Mouse (Mus musculus): Measurements from ENCODE around the gene Clspn. TPM values are rescaled to one million over a fixed set of nuclear protein-coding genes. Genes with fewer than 3 reads are reported as not detected.
A peak's percentile ranks its signal among the peaks of the same experiment; 100 is the strongest.

Clspn gene
- polyA plus RNA-seq, 1 experiment from 2014 or later: 7.9 TPM

- no peak overlapping the region for H3K4me3 ChIP-seq (ENCODE audit: low read length)
- no peak overlapping the region for H3K4me2 ChIP-seq (ENCODE audit: low read length)
- 0 out of 2 replicates have a peak, but pooled peaks cover 2% of the 10 kb centered on the region for H3K36me3 ChIP-seq (ENCODE audit: control insufficient read depth, insufficient read depth, low read length)
- no peaks in the 10 kb centered on the region for H3K27me3 ChIP-seq (replicated peaks; ENCODE audit: control insufficient read depth, insufficient read depth, low read length)
- no peak for ATAC-seq
- H3K4me1 ChIP-seq (ENCODE audit: control insufficient read depth, insufficient read depth, low read depth, low read length): no peaks in the 10 kb centered on the region
- no peak overlapping the region for H3K9ac ChIP-seq (ENCODE audit: low read depth, low read length)
- H3K9me3 ChIP-seq (ENCODE audit: control insufficient read depth, low read length): no peaks in the 10 kb centered on the region; the same call in 1 of the 2 replicates
- 97% methylated on average over 13 of the region's 13 CpGs for WGBS
- H3K27ac ChIP-seq (ENCODE audit: low read depth, low read length): no peak overlapping the region
These were observed 29.0 kb downstream of the Clspn start for GRCm38 (mm10) chr4:126585739-126586138.

- H3K4me3 ChIP-seq (ENCODE audit: low read length): no peak overlapping the region
- WGBS: 92% methylated on average over 6 of the region's 6 CpGs
- no peak overlapping the region for H3K27ac ChIP-seq (ENCODE audit: low read depth, low read length)
- H3K4me2 ChIP-seq (ENCODE audit: low read length): no peak overlapping the region
- ATAC-seq: no peak
- no peaks in the 10 kb centered on the region; the same call in 1 of the 2 replicates for H3K27me3 ChIP-seq (replicated peaks; ENCODE audit: control insufficient read depth, insufficient read depth, low read length)
- H3K4me1 ChIP-seq (ENCODE audit: control insufficient read depth, insufficient read depth, low read depth, low read length): no peaks in the 10 kb centered on the region
- no peaks in the 10 kb centered on the region for H3K9me3 ChIP-seq (ENCODE audit: control insufficient read depth, low read length)
- H3K9ac ChIP-seq (ENCODE audit: low read depth, low read length): no peak overlapping the region
- H3K36me3 ChIP-seq (ENCODE audit: control insufficient read depth, insufficient read depth, low read length): no peaks in the 10 kb centered on the region
These were observed 35.3 kb downstream of the Clspn start for GRCm38 (mm10) chr4:126592039-126592438.

- H3K27ac ChIP-seq (ENCODE audit: low read depth, low read length): no peak overlapping the region
- peaks cover 6% of the 10 kb centered on the region for H3K27me3 ChIP-seq (replicated peaks; ENCODE audit: control insufficient read depth, insufficient read depth, low read length)
- H3K4me1 ChIP-seq (ENCODE audit: control insufficient read depth, insufficient read depth, low read depth, low read length): peaks cover 6% of the 10 kb centered on the region; the same call in 1 of the 2 replicates
- 34% methylated on average over 8 of the region's 8 CpGs for WGBS
- no peak overlapping the region for H3K9ac ChIP-seq (ENCODE audit: low read depth, low read length)
- H3K4me2 ChIP-seq (ENCODE audit: low read length): no peak overlapping the region
- H3K36me3 ChIP-seq (ENCODE audit: control insufficient read depth, insufficient read depth, low read length): no peaks in the 10 kb centered on the region
- no peak overlapping the region for H3K4me3 ChIP-seq (ENCODE audit: low read length)
- peak; percentile 63 for ATAC-seq
- no peaks in the 10 kb centered on the region for H3K9me3 ChIP-seq (ENCODE audit: control insufficient read depth, low read length)
These were observed 43.4 kb downstream of the Clspn start for GRCm38 (mm10) chr4:126599971-126600754.

- 19% methylated on average over 21 of the region's 22 CpGs for WGBS
- Histone ChIP-seq H3K27me3 (replicated peaks; ENCODE audit: control insufficient read depth, insufficient read depth, low read length) (peaks cover 8% of the 10 kb centered on the region), H3K4me3 (ENCODE audit: low read length) (no peak overlapping the region)
These were observed 45.1 kb downstream of the Clspn start for GRCm38 (mm10) chr4:126601597-126602444.

GRCm38 (mm10) chr4:126602445-126602762 lies 45.7 kb downstream of the Clspn start:
- Histone ChIP-seq H3K27me3 (replicated peaks; ENCODE audit: control insufficient read depth, insufficient read depth, low read length) (peaks cover 8% of the 10 kb centered on the region), H3K4me3 (ENCODE audit: low read length) (no peak overlapping the region), H3K27ac (ENCODE audit: low read depth, low read length) (no peak overlapping the region), H3K9ac (ENCODE audit: low read depth, low read length) (peak overlapping the region; percentile 20; the same call in 1 of the 2 replicates), H3K4me1 (ENCODE audit: control insufficient read depth, insufficient read depth, low read depth, low read length) (peaks cover 6% of the 10 kb centered on the region; the same call in 1 of the 2 replicates), H3K4me2 (ENCODE audit: low read length) (peak overlapping the region; percentile 46), H3K9me3 (ENCODE audit: control insufficient read depth, low read length) (no peaks in the 10 kb centered on the region), H3K36me3 (ENCODE audit: control insufficient read depth, insufficient read depth, low read length) (no peaks in the 10 kb centered on the region)
- WGBS: 3% methylated on average over 6 of the region's 6 CpGs
- ATAC-seq: peak; percentile 50; the same call in 1 of the 2 replicates

More at GRCm38 (mm10) chr4:126601597-126602444, 45.1 kb downstream of the Clspn start:
- peaks cover 6% of the 10 kb centered on the region; the same call in 1 of the 2 replicates for H3K4me1 ChIP-seq (ENCODE audit: control insufficient read depth, insufficient read depth, low read depth, low read length)
- H3K9ac ChIP-seq (ENCODE audit: low read depth, low read length): peak overlapping the region; percentile 20; the same call in 1 of the 2 replicates
- H3K4me2 ChIP-seq (ENCODE audit: low read length): peak overlapping the region; percentile 46
- H3K27ac ChIP-seq (ENCODE audit: low read depth, low read length): no peak overlapping the region
- H3K9me3 ChIP-seq (ENCODE audit: control insufficient read depth, low read length): no peaks in the 10 kb centered on the region
- H3K36me3 ChIP-seq (ENCODE audit: control insufficient read depth, insufficient read depth, low read length): no peaks in the 10 kb centered on the region
- ATAC-seq: peak; percentile 78

GRCm38 (mm10) chr4:126604141-126604540 lies 47.4 kb downstream of the Clspn start:
- Histone ChIP-seq H3K4me1 (ENCODE audit: control insufficient read depth, insufficient read depth, low read depth, low read length) (peaks cover 6% of the 10 kb centered on the region; the same call in 1 of the 2 replicates), H3K27ac (ENCODE audit: low read depth, low read length) (no peak overlapping the region), H3K9me3 (ENCODE audit: control insufficient read depth, low read length) (no peaks in the 10 kb centered on the region), H3K4me3 (ENCODE audit: low read length) (no peak overlapping the region), H3K9ac (ENCODE audit: low read depth, low read length) (no peak overlapping the region), H3K4me2 (ENCODE audit: low read length) (no peak overlapping the region), H3K36me3 (ENCODE audit: control insufficient read depth, insufficient read depth, low read length) (no peaks in the 10 kb centered on the region), H3K27me3 (replicated peaks; ENCODE audit: control insufficient read depth, insufficient read depth, low read length) (peaks cover 8% of the 10 kb centered on the region)
- WGBS: 86% methylated on average over 2 of the region's 2 CpGs
- ATAC-seq: no peak

GRCm38 (mm10) chr4:126605751-126606150 lies 49.0 kb downstream of the Clspn start:
- H3K9ac ChIP-seq (ENCODE audit: low read depth, low read length): no peak overlapping the region
- no peak overlapping the region for H3K4me3 ChIP-seq (ENCODE audit: low read length)
- peaks cover 8% of the 10 kb centered on the region for H3K27me3 ChIP-seq (replicated peaks; ENCODE audit: control insufficient read depth, insufficient read depth, low read length)
- 87% methylated on average over 4 of the region's 4 CpGs for WGBS
- H3K36me3 ChIP-seq (ENCODE audit: control insufficient read depth, insufficient read depth, low read length): no peaks in the 10 kb centered on the region
- ATAC-seq: no peak
- H3K27ac ChIP-seq (ENCODE audit: low read depth, low read length): no peak overlapping the region
- peaks cover 6% of the 10 kb centered on the region; the same call in 1 of the 2 replicates for H3K4me1 ChIP-seq (ENCODE audit: control insufficient read depth, insufficient read depth, low read depth, low read length)
- H3K9me3 ChIP-seq (ENCODE audit: control insufficient read depth, low read length): no peaks in the 10 kb centered on the region
- no peak overlapping the region for H3K4me2 ChIP-seq (ENCODE audit: low read length)

GRCm38 (mm10) chr4:126609606-126610181 lies 53.0 kb downstream of the Clspn start, which contains the start of gene 5730409E04Rik:
Gene 5730409E04Rik (plus strand): TSS chr4:126609818.
- H3K4me2 ChIP-seq (ENCODE audit: low read length): peak within 1 kb of the TSS; percentile 72
- no peaks in the 10 kb centered on the region for H3K9me3 ChIP-seq (ENCODE audit: control insufficient read depth, low read length)
- H3K27me3 ChIP-seq (replicated peaks; ENCODE audit: control insufficient read depth, insufficient read depth, low read length): peaks cover 4% of the 10 kb centered on the region
- under 1% methylated on average over 46 of the region's 48 CpGs for WGBS
- H3K4me1 ChIP-seq (ENCODE audit: control insufficient read depth, insufficient read depth, low read depth, low read length): peaks cover 3% of the 10 kb centered on the region; the same call in 1 of the 2 replicates
- no peaks in the 10 kb centered on the region for H3K36me3 ChIP-seq (ENCODE audit: control insufficient read depth, insufficient read depth, low read length)
- peak; percentile 94 for ATAC-seq
- H3K9ac ChIP-seq (ENCODE audit: low read depth, low read length): peak within 1 kb of the TSS; percentile 78
- H3K27ac ChIP-seq (ENCODE audit: low read depth, low read length): peak within 1 kb of the TSS; percentile 66
- H3K4me3 ChIP-seq (ENCODE audit: low read length): peak within 1 kb of the TSS; percentile 54

All from hindbrain, embryonic 16.5 days (tissue).